Mouse (Mus musculus) E14TG2a.4 (cell line): ENCODE data around the gene Myrip.

Source experiments
- CTCF ChIP-seq: conservative IDR thresholded peaks from 2 replicates; pipeline ENCODE4 v1.5.1; 2014; ENCODE audit warnings: low read length
- NANOG ChIP-seq: IDR thresholded peaks from 2 replicates; pipeline ENCODE4 v1.6.1; 2014; ENCODE audit warnings: borderline replicate concordance, low read length, mixed read lengths
- POU5F1 ChIP-seq: IDR thresholded peaks from 2 replicates; pipeline ENCODE4 v1.6.1; 2014; ENCODE audit warnings: low read length, borderline replicate concordance

- TF ChIP-seq CTCF (no peak), NANOG (no peak), POU5F1 (no peak)
Observed at GRCm38 (mm10) chr9:120338172-120338571, 36.9 kb downstream of the Myrip start.
